Mouse (Mus musculus) right cerebral cortex, adult 18-20 months (tissue): ENCODE measurements around the gene H2al1f.
A peak's percentile ranks its signal among the peaks of the same experiment; 100 is the strongest.
"Not testable (repeated sequence)": the region's sequence is repeated elsewhere in the genome, so short reads cannot be mapped to it uniquely, and the experiment has no call there.

Experiments
- DNase-seq: peaks from one replicate; pipeline ENCODE4 v3.0.0; 2022; ENCODE audit warnings: mixed read lengths

H2al1f gene

DNA sequence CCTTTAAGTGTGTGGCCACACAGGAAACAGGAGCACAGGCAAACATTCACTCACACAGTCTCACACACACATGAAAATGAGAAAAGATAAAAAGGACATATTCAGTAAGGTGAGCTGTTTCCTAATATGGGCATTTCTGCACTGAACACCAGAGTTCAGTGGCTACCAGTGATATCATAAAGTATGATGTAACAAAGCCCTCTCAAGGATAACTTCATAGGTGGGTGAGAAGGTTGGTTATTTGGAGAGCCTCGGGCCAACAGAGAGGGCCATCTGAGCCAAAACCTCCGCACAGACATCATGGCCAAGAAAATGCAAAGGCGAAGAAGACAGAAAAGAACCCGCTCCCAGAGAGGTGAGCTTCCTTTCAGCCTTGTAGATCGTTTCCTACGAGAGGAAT is at the start of gene H2al1f:
Gene H2al1f (plus strand): TSS at position 301 of the 400 bp plus-strand sequence.
- DNase-seq, result not testable (repeated sequence)

- peak; percentile 8 for DNase-seq
Measured at GRCm38 (mm10) chrX:11267791-11268190, 47.2 kb upstream of the H2al1f start.

GRCm38 (mm10) chrX:11269074-11269473 is 45.9 kb upstream of the H2al1f start:
- DNase-seq, result peak; percentile 13

DNA sequence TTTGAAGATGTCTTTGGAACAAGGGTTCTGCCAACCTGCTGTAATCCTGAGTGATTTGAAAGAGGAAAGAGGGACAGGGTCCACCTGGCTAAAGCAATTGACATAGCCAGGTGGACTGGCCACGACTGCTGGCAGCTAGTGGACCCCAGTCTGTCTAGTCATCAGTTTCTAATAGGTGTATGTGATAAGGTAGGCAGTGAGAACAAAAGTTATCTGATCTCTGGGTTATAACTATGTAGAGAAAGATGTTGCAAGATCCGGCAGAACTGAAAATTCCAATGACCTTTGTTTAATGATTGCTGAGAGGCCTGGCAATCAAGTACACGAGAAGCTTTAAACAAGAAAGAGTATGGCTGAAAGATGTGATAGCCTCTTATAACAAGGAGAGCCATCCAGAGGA is 41.8 kb upstream of the H2al1f start:
- no peak for DNase-seq

GRCm38 (mm10) chrX:11277083-11277482 is 37.9 kb upstream of the H2al1f start:
- DNase-seq, result no peak

- DNase-seq, result peak; percentile 3
Measured at GRCm38 (mm10) chrX:11280741-11281140, 34.2 kb upstream of the H2al1f start.

DNA sequence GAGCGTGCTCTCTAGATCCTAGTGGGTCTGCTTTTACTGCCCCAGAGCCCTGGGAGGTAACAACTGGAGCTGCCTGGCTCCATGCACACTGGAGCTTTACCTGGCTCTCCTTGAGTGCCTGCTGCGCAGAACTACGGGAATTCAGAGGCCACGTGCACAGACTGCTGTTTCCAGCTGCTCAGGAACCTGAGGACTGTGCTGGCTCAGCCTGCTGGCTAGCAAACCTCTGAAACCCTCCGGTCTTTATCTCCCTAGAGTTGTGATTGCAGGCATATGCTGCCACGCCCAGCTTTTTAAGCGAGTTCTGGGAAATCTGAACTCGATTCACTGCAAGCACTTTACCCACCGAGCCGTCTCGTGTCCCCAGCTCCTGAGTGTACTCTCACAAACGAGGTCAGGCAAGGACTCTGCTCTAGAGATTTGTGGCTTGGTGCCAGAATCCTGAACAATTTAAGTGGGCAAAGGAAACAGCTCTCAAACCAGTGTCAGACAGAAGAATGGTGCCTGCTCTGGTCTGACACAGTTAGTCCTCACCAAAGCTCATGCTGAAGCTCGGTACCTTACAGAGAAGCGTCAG is 26.6 kb upstream of the H2al1f start:
- DNase-seq, result no peak

DNA sequence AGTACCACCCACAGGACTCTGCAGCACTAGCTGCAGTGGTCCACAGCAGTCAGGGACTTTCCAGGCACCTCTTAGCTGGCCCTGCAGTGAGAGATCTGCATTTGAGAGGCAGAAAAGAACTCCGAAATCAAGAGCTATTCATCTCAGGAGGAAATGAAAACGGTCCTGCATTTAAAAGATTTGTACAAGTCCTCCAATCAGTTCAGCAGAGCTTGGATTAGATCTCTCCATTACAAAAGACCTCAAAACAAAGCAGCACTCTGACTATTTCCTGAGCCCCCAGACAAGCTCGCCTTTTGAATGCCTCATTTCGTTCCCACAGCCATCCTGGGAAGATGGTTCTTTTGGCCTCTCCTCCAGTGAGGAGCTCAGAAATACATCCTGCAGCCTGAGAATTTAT is 25.7 kb upstream of the H2al1f start:
- DNase-seq, result no peak

GRCm38 (mm10) chrX:11298957-11299356 is 16.0 kb upstream of the H2al1f start, which contains the start of gene H2al1a:
TSS of gene H2al1a (plus strand) at chrX:11299257.
- not testable (repeated sequence) for DNase-seq

GRCm38 (mm10) chrX:11302132-11302531 is 12.8 kb upstream of the H2al1f start, which contains the start of gene H2al1b:
TSS of gene H2al1b (plus strand) at chrX:11302432.
- not testable (repeated sequence) for DNase-seq

DNA sequence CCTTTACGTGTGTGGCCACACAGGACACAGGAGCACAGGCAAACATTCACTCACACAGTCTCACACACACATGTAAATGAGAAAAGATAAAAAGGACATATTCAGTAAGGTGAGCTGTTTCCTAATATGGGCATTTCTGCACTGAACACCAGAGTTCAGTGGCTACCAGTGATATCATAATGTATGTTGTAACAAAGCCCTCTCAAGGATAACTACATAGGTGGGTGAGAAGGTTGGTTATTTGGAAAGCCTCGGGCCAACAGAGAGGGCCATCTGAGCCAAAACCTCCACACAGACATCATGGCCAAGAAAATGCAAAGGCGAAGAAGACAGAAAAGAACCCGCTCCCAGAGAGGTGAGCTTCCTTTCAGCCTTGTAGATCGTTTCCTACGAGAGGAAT is 9.6 kb upstream of the H2al1f start, which contains the start of gene H2al1c:
Gene H2al1c (plus strand): TSS at position 301 of the 400 bp plus-strand sequence.
- not testable (repeated sequence) for DNase-seq

DNA sequence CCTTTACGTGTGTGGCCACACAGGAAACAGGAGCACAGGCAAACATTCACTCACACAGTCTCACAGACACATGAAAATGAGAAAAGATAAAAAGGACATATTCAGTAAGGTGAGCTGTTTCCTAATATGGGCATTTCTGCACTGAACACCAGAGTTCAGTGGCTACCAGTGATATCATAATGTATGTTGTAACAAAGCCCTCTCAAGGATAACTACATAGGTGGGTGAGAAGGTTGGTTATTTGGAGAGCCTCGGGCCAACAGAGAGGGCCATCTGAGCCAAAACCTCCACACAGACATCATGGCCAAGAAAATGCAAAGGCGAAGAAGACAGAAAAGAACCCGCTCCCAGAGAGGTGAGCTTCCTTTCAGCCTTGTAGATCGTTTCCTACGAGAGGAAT is 6.4 kb upstream of the H2al1f start, which contains the start of gene H2al1d:
Gene H2al1d (plus strand): TSS at position 301 of the 400 bp plus-strand sequence.
- DNase-seq, result not testable (repeated sequence)

- not testable (repeated sequence) for DNase-seq
Measured at GRCm38 (mm10) chrX:11311634-11312033, 3.3 kb upstream of the H2al1f start, which contains the start of gene H2al1e. TSS of gene H2al1e (plus strand) at chrX:11311934.

DNA sequence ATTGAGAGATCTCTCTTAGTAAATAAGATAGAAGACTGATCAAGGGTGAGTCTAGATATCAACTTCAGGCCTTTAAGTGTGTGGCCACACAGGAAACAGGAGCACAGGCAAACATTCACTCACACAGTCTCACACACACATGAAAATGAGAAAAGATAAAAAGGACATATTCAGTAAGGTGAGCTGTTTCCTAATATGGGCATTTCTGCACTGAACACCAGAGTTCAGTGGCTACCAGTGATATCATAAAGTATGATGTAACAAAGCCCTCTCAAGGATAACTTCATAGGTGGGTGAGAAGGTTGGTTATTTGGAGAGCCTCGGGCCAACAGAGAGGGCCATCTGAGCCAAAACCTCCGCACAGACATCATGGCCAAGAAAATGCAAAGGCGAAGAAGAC is 3.0 kb downstream of the H2al1f start, which contains the start of gene H2al1g:
Gene H2al1g (plus strand): TSS at position 301 of the 400 bp plus-strand sequence.
- DNase-seq, result not testable (repeated sequence)

GRCm38 (mm10) chrX:11321192-11321591 is 6.2 kb downstream of the H2al1f start, which contains the start of gene H2al1h:
TSS of gene H2al1h (plus strand) at chrX:11321492.
- not testable (repeated sequence) for DNase-seq

DNA sequence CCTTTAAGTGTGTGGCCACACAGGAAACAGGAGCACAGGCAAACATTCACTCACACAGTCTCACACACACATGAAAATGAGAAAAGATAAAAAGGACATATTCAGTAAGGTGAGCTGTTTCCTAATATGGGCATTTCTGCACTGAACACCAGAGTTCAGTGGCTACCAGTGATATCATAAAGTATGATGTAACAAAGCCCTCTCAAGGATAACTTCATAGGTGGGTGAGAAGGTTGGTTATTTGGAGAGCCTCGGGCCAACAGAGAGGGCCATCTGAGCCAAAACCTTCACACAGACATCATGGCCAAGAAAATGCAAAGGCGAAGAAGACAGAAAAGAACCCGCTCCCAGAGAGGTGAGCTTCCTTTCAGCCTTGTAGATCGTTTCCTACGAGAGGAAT is 9.4 kb downstream of the H2al1f start, which contains the start of gene H2al1i:
Gene H2al1i (plus strand): TSS at position 301 of the 400 bp plus-strand sequence.
- not testable (repeated sequence) for DNase-seq

GRCm38 (mm10) chrX:11327522-11327921 is 12.6 kb downstream of the H2al1f start, which contains the start of gene H2al1j:
TSS of gene H2al1j (plus strand) at chrX:11327822.
- not testable (repeated sequence) for DNase-seq

GRCm38 (mm10) chrX:11345762-11346161 is 30.8 kb downstream of the H2al1f start:
- peak; percentile 6 for DNase-seq

GRCm38 (mm10) chrX:11346756-11347155 is 31.8 kb downstream of the H2al1f start:
- no peak for DNase-seq

GRCm38 (mm10) chrX:11360823-11361222 is 45.9 kb downstream of the H2al1f start:
- DNase-seq, result no peak

DNA sequence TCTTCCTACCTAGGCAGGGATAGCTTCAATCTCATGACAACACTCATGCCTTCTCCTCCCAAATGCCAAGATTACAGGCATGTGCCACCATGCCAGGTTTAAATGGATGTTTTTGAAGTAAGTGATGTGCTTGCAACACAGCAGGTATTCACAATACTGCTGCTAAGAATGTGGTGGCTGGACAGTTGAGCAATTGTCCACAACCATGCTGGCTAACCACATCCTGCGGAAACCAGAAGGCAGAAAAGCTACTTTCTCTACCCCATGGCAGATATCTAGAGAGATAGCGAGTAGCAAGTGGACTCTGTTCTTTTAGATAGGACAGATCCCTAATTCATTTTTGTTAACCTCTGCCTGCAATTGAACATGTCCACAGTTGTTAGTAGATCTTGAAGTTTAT is 46.3 kb downstream of the H2al1f start:
- no peak for DNase-seq

DNA sequence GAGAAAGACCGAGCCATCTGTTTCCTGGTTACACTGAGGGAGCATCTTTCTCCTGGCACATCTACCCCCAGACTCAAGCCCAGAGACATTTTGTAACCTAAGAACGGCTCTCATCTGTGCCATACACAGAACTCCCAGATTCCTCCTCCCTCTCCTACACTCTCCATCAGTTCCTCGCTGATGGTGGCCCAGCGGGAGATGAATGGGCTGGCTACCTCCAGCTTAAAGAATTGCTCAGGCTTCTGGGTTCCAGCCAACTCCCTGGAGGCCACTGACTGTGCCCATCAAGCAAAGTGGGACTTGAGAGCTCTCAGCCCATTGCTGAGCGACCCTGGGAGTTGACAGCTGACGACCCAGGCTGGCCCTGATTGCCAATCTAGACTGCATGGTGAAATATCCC is 48.9 kb downstream of the H2al1f start:
- DNase-seq, result no peak
